11 mouse cellular contexts compared by ENCODE assay signal in genomic region chr12:107047059-107047531, GRCm38 (mm10).
DNase-seq lines count a peak whose midpoint lies in the region; ATAC-seq lines count a peak whose summit lies in the region.
"Had no signal": no experiment of that assay in that cellular context is flagged by ENCODE, and none has a peak within 500 bp of the region (broad histone marks: within the 10 kb centered on the region; RNA-seq: fewer than 3 reads in every experiment).

No protein-coding gene starts in this region.

- H3K4me2 ChIP-seq in liver, embryonic 12.5 days, result no peak overlapping the region
- H3K4me2 ChIP-seq: liver, embryonic 15.5 days had no signal

- no peaks in the 10 kb centered on the region for H3K4me1 ChIP-seq in liver, embryonic 12.5 days
- H3K4me1 ChIP-seq: liver, embryonic 15.5 days had no signal

- DNase-seq in left cerebral cortex, adult 18-20 months (ENCODE audit: low spot score in 2 of 2), result peak; percentile 41 to 43
- DNase-seq in left cerebral cortex, postnatal 10 days (ENCODE audit: extremely low spot score in 1 of 2, low spot score in 2 of 2), result no peak
- DNase-seq in brain, adult 2 months (ENCODE audit: low read depth, low spot score), result peak; percentile 81
- peak; percentile 17 to 42 for DNase-seq in frontal cortex, adult 2 months (ENCODE audit: extremely low spot score in 1 of 2, low spot score in 1 of 2)
- DNase-seq in thymus, adult 18-20 months, result peak; percentile 46 to 65
- DNase-seq in layer of hippocampus, adult 9-10 months (ENCODE audit: low spot score), result no peak
- no peak for DNase-seq in adrenal gland, postnatal 14 days
- DNase-seq: gastrocnemius, postnatal 14 days; kidney, postnatal 36 days had no signal

- 63% methylated on average over 13 of the region's 13 CpGs for WGBS in liver, embryonic 12.5 days (ENCODE audit: insufficient replicate concordance)

- no peaks in the 10 kb centered on the region for H3K36me3 ChIP-seq in liver, embryonic 12.5 days
- H3K36me3 ChIP-seq: liver, embryonic 15.5 days had no signal

- H3K9me3 ChIP-seq in liver, embryonic 12.5 days (replicated peaks), result no peaks in the 10 kb centered on the region; the same call in 1 of the 2 replicates
- H3K9me3 ChIP-seq: liver, embryonic 15.5 days had no signal

- no peak overlapping the region for H3K9ac ChIP-seq in liver, embryonic 12.5 days
- H3K9ac ChIP-seq: liver, embryonic 15.5 days had no signal

- ATAC-seq in liver, embryonic 12.5 days, result no peak

- no peaks in the 10 kb centered on the region for H3K27me3 ChIP-seq in liver, embryonic 12.5 days (replicated peaks)
- H3K27me3 ChIP-seq: liver, embryonic 15.5 days had no signal

- no peak overlapping the region for H3K27ac ChIP-seq in liver, embryonic 12.5 days
- H3K27ac ChIP-seq: liver, embryonic 15.5 days had no signal

- no peak overlapping the region for H3K4me3 ChIP-seq in liver, embryonic 12.5 days
- H3K4me3 ChIP-seq: liver, embryonic 15.5 days had no signal

- intact Hi-C loops in left cerebral cortex, postnatal 10 days (cut with DNase I), result no loop called here

Comparison
In these comparisons a context has a peak if more than half of its experiments do, and no peak if none do; other contexts are left out.
1. DNase-seq: peak in left cerebral cortex, adult 18-20 months (2 of 2), brain, adult 2 months (single experiment), frontal cortex, adult 2 months (2 of 2) and thymus, adult 18-20 months (2 of 2); none in left cerebral cortex, postnatal 10 days (0 of 2), layer of hippocampus, adult 9-10 months (single experiment) and adrenal gland, postnatal 14 days (single experiment).